Mouse (Mus musculus): ENCODE data around the gene Znhit2.
"Not testable (repeated sequence)": the region's sequence is repeated elsewhere in the genome, so short reads cannot be mapped to it uniquely, and the experiment has no call there.

DNA sequence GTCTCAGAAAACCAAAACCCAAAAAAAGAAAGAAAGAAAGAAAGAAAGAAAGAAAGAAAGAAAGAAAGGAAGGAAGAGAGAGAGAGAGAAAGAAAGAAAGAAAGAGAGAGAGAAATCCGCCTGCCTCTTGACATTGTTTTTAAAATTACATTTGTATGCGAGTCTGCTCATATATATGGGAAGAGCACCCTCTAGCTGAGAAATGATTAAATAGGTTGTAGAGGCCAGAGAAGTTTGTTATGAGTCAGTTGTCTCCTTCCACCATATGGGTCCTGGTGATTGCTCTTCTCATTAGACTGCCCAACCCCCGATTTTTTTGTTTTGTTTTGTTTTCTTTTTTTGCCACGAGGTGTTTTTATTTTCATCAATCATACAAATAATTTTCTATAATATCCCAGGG, 16.9 kb upstream of the Znhit2 start:
- TF ChIP-seq POLR2A (IDR thresholded peaks at IDR 0.05; ENCODE audit: control insufficient read depth, low read depth, low read length); CTCF (IDR thresholded peaks at IDR 0.05; ENCODE audit: control insufficient read depth, insufficient read depth, insufficient replicate concordance, low read depth, low read length): not testable (repeated sequence)

Data from testis, adult 2 months (tissue).